Mouse (Mus musculus) cerebellum, postnatal 4 days (tissue): ENCODE measurements at regions not wholly inside any gene's neighbourhood (a gene's known extent, or its start where the extent isn't known, plus 50 kb on each side); places are given as distances from the start of the nearest gene placed in this dataset.

Experiments used
- DNase-seq, 2 experiments: peaks; one replicate each; pipeline ENCODE4 v3.0.0; 2022; ENCODE audit warnings: low spot score in 2 of 2, mixed read lengths in 1 of 2

DNA sequence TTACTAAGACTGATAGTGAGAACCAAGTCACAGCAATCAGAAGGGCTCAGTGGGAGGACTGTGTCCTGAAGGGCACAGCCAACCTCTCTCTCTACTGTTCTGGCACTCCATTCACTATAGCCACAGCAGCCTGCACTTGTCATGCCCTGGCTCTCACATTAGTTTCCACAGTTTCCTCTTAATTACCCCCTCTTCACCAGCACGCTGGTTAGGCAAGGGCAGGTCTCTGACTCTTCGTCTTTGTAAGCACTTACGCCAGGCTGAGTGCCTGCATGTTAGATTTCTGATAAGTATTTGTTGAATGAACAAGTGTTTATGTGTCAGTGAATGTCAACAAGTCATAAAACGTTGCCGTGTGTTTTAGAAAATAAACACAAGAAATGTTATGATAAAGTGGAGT is 116.2 kb upstream of the Lrig1 start:
- DNase-seq = no peak

DNA sequence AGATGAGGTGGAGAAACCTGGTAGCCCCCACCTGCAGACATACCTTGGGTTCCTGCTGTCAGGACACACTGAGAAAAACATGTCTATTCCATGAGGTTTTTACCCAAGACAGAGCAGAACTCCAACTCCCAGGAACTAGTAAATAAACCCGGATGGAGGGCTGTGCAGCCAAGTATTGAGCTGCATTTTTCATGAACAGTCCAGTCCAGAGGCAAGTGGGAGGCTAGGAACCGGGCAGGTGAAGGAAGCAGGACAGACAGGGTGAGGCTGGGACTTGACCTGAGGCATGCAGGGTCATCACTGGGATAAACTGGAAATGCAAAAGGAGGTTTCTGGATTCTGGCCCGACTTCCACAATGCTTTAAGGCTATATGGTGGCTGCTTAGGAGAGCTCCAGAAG is 114.8 kb upstream of the Lrig1 start:
- no peak for DNase-seq

DNA sequence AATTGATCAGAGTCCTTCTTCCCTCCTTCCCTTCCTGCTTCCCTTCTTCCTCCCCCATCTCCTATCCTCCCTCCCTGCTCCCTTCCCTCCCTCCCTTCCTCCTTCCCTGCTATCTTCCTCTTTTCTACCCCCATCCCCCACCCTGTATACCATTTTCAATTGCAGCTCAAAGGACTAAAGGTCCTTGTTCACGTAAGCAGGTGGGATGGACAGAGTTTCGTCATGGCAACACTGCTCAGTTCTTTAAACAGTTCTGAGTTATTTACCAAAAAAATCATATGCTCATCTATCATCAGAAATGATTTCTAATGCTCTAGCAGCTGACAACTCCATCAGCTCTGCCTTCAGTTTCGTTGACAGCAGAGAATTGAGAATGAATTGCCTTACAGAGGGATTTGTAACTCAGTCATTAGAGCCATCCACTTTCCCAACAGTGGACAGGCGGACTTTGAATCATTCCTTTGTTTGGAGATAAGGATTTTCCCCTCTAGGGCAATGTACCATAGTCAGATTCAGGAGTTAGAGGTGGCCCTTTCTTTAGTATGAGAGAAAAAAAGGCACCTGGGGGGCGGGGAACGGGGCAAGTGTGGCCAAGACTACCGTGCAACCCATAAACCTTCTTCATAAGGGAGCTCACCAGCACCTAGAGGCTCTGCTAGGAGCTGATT is 113.7 kb upstream of the Lrig1 start:
- DNase-seq = no peak

DNA sequence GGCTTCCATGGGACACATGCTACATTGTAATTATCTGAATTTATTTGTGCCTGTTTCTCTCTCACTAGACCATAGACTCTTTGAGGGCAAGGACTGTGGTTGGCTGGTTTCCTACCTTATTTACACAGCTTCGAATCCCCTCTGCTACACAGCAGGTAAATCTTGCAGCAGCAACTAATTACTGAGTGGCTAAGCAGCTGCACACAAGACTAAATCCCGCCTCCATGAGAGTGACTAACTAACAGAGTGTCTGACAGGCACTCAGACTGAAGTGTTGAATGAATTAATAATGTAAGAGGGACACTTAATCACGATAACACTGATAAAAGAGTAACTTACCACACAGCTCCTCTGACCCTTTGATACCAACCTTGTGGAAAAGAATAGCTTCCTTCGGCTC is 111.9 kb upstream of the Lrig1 start:
- DNase-seq = no peak

DNA sequence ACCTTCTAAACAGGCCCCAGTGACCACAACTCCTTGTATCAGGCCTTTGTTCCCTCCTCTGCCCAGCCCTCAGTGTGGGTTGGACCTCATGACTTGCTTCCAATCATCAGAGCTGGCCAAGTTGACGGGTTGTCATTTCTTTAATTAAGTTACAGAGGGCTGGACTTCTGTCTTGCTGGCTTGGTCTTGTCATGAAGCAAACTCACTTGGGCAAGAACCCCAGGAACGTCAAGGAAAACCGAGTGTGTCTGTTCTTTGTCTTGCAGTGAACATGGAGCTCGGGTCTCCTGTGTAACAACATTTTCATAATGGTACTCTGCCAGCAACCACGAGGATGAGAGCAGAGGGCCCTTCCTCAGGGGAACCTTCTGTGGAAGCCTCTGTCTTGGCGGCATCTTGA is 107.3 kb upstream of the Lrig1 start:
- DNase-seq = no peak

DNA sequence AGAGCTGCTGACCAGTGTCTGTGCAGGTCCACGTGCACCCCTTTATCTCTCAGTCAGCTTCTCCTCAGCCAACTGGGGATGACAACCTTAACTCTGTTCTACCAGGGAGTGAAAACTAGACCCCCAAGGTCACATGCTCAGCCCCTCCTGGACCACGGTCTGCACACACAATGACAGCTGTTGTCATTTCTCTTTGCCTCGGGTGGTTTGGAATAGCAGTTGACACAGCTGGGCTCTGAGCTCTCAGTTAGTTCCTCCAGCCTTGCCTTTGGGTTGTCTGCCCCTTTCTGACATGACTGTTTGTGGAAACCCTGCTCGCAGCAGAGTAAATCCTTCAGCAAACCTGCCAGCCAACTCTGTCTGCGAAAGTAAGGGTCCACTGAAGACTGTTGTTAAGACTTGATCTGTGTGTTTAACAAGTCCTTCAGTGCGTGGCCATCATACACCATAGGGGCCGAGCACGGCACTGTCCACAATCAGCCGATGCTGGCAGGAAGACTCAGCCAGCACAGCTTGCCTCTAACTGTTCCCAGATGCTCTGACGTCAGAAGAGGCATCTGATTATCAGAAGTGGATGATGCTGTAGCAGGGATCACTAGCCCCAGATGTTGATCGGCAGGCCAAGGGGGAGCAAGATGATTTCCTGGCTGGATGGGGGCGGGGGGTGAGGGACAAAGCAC is 106.7 kb upstream of the Lrig1 start:
- DNase-seq = no peak

DNA sequence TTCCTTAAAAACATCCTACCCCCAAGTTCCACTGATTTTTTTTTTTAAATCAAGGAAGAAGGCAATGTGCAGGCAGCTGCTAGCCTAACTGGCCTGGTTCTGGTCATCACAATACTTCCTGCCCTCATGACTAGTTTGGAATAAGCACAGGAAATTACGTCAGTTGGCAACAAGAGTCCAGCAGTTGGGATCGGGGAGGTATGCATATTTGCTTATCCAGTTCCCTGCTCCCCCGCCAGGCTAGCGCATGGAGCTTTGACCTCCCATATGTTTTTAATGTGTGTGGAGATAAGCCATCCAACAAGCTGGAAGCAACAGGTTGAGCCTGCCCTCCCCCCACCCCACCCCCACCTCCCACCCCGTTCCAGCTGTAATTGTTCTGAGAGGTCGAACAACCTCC is 105.7 kb upstream of the Lrig1 start:
- DNase-seq = no peak

DNA sequence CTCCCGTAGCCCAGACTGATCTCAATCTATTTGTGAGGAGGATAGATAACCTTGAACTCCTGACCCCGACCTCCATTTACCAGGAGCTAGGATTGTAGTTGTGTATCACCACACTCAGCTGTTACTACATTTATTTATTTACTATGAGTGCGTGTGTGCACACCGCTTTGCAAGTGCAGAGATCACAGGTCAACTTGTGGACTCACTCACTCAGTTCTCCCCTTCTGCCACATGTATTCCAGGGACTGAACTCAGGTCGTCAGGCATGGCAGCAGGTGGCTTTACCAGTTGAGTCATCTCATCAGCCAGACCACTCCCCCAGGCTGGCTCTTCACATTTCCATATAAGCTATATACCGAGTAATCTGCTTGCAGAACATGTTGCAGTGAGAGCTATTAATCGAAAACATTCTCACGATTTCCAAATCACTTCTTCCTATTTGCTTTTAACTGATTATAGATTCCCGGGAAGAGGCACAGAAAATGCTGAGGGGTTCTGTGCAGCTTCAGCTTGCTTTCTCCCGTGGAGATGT is 104.4 kb upstream of the Lrig1 start:
- no peak for DNase-seq

DNA sequence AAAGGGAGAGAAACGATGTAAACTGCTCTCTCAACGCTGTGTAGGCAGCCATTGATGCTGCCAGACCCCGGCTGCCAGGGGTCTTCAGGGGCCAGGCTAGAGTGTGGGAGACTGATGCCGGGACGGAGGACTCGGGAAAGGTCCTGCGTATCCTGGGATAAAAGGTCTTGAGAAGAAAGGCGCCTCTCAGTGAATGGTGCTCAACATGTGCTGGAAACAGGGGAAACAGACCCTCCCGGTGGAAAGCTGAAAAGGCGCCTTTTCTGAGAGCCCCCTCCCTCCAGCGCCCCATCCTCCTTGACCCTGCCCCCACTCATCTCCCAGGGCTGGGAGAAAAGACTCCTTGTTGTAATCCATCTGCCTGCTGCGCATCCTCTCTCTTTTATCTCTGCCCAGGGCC is 101.1 kb upstream of the Lrig1 start:
- peak in 1 of 2 experiments; percentile 26 for DNase-seq

DNA sequence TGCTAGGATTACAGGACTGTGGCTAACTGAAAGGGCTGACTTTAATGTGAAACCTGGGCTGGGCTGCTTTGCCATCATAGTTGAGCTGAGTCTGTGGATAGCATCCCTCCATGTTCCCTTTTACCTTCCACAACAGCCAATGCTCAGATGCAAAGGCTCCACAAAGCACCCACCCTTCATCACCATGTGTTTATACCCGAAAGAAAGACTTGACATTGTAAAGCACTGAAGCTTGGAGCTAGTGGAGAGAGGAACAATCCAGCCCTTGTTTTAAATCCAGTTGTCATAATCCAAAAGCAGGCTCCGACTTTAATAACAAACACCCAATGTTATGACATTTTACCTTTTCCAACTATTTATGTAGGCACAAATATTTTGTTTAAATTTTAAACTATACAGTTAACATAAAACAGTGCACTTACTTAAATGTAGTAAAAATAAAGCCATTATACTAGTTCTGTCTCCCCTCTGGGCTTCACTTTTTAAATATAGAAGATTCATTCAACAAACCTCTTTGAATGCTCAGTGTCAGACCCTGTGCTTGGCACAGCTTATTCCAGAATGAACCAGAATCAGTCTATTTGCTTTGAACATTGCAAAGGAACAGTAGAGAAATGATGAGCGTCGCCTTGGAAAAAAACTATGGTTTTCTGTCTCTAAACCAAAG is 98.7 kb upstream of the Lrig1 start:
- DNase-seq = no peak

DNA sequence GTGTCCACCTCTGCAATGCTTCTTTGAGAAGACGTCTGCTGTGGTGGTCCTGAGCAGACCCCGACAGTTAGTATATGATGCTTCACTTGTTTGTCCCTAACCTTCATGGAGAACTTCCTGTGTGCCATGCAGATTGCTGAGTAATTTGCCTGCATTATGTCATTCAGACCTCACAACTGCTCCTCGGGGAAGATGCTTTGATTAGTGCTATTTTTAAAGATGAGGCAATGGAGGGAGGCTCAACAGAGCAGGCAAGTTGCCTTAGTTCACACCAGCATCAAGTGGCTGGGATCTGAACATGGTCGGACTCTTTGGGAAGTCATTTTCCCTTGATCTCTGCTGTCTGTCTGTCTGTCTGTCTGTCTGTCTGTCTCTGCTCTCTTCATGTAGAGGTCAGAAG is 95.5 kb upstream of the Lrig1 start:
- DNase-seq = no peak

DNA sequence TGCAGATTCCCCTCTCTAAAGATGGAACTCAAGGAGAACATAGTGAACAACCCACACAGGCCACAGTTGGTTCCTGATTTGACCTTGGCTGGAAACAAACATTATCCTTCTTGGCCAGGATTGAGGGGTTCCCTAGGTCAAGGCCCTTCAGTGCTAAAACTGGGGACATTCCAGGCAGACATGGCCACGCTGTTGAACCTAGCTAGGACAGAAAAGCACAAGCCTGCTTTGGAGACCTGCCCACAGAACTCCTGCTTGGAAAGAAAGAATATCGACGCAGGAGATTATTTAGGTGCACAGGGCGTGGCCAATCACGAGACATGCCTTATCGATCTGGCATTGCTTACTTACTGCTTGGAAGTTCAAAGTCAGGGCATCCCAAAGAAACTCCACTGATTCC is 93.6 kb upstream of the Lrig1 start:
- no peak for DNase-seq

DNA sequence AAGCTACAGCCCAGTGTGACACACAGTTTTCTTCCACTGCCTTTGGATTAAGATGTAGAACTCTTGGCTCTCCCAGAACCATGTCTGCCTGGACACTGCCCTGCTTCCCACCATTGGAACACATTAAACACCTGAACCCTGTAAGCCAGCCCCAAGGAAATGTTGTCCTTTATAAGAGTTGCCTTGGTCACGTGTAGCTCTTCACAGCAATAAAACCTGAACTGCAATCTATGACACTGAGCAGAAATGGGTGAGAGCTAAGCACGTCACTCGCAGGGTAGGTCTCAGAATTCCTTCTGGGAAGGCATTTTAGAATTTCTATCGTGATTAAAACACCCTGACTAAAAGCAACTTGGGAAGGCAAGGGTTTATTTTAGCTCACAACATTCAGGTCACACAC is 92.4 kb upstream of the Lrig1 start:
- no peak for DNase-seq

DNA sequence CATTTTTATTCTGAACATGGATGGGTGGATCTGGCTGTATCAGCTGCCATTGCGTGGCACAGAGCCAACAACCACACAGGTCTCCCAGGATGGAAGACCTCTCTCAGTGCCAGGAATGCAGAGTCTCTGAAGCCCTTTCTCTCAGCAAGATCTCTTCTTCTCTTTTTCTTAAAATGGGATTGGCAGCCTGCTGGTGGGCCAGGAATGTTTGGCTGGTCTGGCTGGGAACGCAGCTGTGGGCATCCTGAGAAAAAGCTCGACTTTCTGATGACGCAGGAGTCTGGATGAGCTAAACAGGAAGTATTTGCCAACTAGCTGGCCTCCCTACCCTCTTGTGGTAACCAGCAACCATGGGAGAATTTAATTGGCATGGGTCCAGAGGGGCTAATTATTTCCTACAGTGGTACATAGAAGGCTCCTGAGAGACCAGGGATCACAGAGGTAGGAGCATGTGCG is 89.4 kb upstream of the Lrig1 start:
- peak; percentile 26 to 68 for DNase-seq

DNA sequence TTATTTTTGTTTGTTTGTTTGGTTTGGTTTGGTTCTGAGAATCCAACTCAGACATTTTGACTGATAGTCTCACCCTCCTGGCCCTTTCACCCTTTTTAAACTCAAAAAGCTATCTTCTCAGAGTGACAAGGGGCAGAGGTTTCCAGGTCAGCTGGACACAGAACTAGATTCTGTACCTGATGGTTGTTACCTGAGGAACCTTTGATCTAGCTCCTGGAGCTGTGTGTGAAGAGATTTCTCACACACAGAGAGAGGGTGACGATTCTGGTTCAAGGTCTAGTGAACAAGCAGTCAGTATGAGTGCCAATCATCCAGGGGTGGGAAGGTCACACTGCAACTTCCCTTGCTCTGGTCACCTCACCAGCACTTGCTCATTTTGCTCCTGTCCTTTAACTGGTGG is 83.5 kb upstream of the Lrig1 start:
- no peak for DNase-seq

DNA sequence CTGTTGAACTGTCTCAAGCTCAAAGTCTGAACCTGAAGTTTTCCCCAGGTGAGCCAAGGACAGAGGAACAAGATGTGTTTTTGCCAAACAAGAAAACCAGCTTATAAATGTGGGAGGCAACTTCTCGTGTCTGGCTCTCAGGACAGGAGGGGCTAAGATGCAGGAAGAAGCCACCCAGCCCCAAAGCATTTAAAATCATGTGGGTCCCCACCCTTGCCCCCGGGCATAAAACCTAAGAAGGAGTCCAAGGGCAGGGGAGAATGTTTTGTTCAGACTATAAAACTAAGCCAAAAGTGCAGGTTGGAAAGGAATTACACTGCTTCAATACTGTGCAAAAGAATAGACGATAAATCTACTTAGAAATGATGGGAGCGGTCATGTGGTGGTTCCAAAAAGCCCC is 80.7 kb upstream of the Lrig1 start:
- DNase-seq = no peak

DNA sequence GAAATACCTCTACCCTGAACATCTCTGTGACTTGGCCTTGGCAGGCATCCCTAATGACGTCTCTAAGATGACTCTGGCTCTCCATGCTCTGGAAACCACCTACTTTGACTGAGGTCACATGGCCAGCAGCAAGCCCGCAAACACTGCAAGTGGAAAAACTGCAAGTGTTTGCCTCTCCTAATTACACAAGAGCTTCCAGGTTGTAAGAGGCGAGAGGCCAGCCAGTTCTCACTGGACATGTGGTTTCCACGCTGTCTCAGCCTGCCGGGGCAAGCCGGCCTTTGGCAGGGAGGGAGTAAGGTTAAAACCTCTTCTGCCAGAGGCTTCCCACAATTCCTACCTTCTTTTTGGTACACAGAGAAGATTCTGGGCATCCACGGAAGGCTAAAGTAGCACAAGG is 79.9 kb upstream of the Lrig1 start:
- no peak for DNase-seq

DNA sequence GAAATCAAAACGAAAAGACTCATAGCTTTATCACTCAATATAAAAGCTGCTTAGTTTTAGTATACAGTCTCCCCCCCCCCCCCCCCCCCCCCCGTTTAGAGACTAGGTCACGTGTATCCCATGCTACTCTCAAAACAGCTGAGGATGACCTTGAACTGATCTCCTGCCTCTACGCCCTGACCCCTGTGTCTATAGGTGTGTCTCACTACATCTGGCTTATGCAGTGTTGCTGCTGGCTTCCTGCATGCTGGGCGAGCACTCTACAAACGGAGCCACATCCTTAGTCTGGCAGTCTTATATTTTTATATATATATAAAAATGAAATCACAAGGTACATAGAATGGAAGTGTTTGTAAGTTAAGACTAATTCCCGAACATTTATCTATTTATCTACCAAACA is 79.3 kb upstream of the Lrig1 start:
- no peak for DNase-seq

DNA sequence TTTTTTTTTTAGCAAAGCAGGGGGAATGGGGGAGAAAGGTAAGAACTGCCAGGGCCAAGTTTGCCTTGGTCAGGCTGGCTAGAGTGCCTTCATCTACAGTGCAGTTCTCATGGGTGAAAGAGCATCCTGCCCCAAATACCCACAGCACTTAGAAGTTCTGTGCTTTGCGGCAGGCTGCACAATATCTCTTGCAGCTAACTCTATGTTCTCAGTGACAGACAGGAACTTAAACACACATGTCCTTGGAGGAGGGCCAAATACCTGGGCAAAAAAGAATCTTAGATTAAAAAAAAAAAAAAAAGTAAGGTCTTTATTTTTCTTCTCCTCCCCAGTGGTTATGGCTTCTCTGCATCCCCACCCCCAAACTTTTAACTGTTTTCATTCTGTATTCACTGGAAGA is 78.8 kb upstream of the Lrig1 start:
- no peak for DNase-seq

DNA sequence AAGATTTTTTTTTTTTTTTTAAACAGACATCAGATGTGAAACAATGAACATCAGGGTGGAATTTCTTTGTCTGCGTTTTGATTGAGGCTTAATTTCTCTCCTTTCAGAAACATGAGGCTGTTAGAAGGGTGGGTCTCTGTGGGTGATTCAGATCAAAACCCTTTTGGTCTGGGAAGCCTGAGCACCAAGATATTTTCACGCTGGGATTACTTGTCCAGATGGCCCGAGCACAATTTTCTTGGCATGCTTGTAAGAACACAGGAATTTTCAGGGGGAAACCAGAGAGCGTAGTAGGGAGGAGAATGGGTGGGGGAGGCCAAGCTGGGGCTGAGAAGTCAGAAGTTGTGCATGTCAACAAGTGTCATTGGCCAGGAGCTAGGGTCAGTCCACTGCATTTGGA is 76.6 kb upstream of the Lrig1 start:
- no peak for DNase-seq

DNA sequence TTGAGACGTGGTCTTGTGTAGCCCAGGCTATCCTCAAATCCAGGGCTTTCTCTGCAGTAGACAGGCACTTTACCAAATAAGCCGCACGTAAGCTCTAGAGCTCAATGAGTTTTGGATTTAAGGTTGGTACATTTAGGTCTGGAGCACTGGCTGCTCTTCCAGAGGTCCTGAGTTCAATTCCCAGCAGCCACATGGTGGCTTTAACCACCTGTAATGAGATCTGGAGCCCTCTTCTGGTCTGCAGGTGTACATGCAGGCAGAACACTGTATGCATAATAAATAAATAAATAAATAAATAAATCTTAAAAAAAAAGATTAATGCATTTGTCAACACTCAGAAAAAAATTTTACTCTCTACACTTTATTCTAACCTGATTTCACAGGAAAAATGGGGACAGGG is 74.9 kb upstream of the Lrig1 start:
- no peak for DNase-seq

DNA sequence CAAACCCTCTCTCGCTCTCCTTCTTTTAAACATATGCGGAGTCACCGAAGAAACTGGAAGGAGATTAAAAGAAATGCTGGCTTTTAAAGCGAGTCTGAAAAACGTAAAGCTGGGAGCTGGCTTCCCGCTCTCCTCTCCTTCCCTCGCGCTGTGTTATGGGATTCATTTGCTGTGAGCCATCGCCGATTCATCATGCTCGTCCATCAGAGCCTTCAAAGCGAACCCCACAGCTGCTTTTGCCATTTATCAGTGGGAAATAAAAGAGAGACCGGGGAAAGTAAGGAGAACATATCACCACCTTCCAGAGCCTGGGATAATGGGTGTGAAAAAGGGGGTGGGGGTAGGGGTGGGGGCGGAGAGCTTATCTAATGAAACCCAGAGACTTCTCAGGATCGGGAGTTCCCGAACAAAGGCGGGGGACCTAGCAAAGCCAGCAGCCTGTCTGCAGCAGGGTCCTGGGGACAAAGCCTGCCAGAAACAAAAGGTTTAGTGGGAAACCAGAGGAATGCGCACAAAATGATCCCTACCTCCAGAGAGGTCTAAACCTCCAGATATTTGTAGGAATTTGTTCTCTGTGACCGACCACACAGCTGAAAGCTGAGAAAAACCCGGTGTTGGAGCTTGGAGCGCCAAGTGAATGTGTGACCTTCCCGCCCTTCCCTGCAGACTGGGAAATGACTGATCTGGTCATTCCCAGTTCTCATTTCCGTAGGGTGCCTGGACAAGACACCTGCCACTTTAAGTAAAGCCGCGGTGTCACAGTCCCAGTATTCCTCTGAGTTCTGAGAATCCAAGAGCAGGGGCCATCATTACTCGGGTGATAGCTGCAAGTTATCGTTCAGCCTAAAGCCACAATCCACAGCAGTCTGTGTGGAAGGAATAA is 73.9 kb upstream of the Lrig1 start:
- DNase-seq = peak in 1 of 2 experiments; percentile 10
